Comparison of ENCODE assay signal across 8 mouse cellular contexts in the genomic region with DNA sequence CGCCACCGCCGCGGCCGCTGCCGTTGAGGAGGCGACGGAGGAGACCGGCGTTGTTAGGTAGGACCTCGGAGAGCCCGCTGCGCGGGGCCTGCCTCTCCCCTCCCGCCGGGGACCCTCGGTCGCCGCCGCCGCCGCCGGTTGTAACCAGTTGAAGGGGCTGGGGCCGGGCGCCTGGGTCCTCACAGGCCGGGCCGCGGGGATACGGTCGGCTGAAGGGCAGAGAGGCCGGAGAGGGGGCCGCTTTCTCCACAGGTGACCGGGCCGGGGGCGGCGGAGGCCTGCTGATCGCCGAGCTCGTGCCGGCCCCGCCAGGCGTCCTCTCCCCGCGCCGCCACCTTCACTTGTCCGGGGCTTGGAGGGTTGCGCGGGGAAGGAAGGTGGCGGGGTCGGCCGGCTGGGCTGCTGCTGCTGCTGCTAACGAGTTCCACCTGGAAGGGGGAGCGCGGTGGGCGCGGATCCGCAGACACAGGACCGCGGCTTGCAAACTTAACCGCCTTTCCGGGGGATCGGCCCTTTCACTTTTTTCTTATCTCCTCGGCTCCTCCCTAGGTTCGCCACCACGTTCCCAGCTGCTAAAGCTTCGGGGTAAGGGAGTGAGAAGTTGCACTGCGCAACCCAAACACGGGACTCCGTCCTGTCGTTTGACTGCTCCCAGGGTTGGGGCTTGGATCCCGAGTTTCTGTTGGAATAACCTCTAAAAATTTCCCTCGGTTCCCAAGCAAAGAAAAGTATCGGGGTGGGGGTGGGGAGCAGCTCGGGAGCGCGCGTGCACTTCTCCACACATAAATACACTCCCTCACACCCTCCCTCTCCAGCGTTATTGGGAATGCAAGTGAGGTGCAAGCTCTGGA. TPM values are rescaled to one million over a fixed set of nuclear protein-coding genes. Genes with fewer than 3 reads are reported as not detected.
DNase-seq lines count a peak whose midpoint lies in the region; ATAC-seq and TF ChIP-seq lines count a peak whose summit lies in the region.

No protein-coding gene starts in this region.

- no peak for TF ChIP-seq EP300 in heart, adult 2 months (IDR thresholded peaks at IDR 0.05; ENCODE audit: insufficient read depth, low read depth, low read length)
- TF ChIP-seq EP300 in stomach, postnatal 0 days (optimal IDR thresholded peaks at IDR 0.05): no peak

- H3K4me3 ChIP-seq in heart, adult 2 months: peak overlapping the region; percentile 88
- peak overlapping the region; percentile 95 for H3K4me3 ChIP-seq in limb, embryonic 15.5 days
- H3K4me3 ChIP-seq in midbrain, embryonic 15.5 days: peak overlapping the region; percentile 100
- H3K4me3 ChIP-seq in stomach, postnatal 0 days (ENCODE audit: low read depth, low read length): peak overlapping the region; percentile 92

- no peaks in the 10 kb centered on the region for H3K27me3 ChIP-seq in heart, adult 2 months (ENCODE audit: control insufficient read depth, insufficient read depth, low read length)
- no peaks in the 10 kb centered on the region for H3K27me3 ChIP-seq in limb, embryonic 15.5 days
- H3K27me3 ChIP-seq in midbrain, embryonic 15.5 days (replicated peaks): no peaks in the 10 kb centered on the region
- H3K27me3 ChIP-seq in stomach, postnatal 0 days (ENCODE audit: control insufficient read depth, insufficient read depth, low read length): no peaks in the 10 kb centered on the region

- DNase-seq in 3134 (ENCODE audit: extremely low read depth, insufficient read length, low spot score): peak; percentile 72
- peak; percentile 51 for DNase-seq in T-cell, adult 2 months (ENCODE audit: low spot score)
- peak; percentile 71 for DNase-seq in embryo, embryonic 9.5 days (ENCODE audit: extremely low spot score)
- DNase-seq in heart, adult 2 months: peak; percentile 68 to 80
- peak; percentile 74 for DNase-seq in kidney, adult 18-20 months
- DNase-seq in stomach, postnatal 0 days (ENCODE audit: low spot score): peak; percentile 71

- no peaks in the 10 kb centered on the region; the same call in 1 of the 2 replicates for H3K4me1 ChIP-seq in heart, adult 2 months (ENCODE audit: control insufficient read depth, insufficient read depth, low read length)
- H3K4me1 ChIP-seq in limb, embryonic 15.5 days: 0 out of 2 replicates have a peak, but pooled peaks cover 5% of the 10 kb centered on the region
- peaks cover 15% of the 10 kb centered on the region for H3K4me1 ChIP-seq in midbrain, embryonic 15.5 days
- no peaks in the 10 kb centered on the region for H3K4me1 ChIP-seq in stomach, postnatal 0 days (replicated peaks; ENCODE audit: control insufficient read depth, insufficient read depth)

- TF ChIP-seq POLR2A in heart, adult 2 months (IDR thresholded peaks at IDR 0.05; ENCODE audit: insufficient read depth, low read depth, low read length): no peak

- TF ChIP-seq CTCF in heart, adult 2 months (IDR thresholded peaks at IDR 0.05): no peak
- no peak for TF ChIP-seq CTCF in stomach, postnatal 0 days (IDR thresholded peaks at IDR 0.05; ENCODE audit: low read depth)

- ATAC-seq in limb, embryonic 15.5 days (ENCODE audit: insufficient number of reproducible peaks, low FRiP score, low TSS enrichment, low read depth): no peak
- ATAC-seq in midbrain, embryonic 15.5 days (replicated peaks): peak; percentile 50
- ATAC-seq in stomach, postnatal 0 days (ENCODE audit: low FRiP score, low TSS enrichment): peak; percentile 19; the same call in 1 of the 2 replicates

- WGBS in heart, adult 2 months: under 1% methylated on average over 78 of the region's 78 CpGs
- WGBS in limb, embryonic 15.5 days: under 1% methylated on average over 72 of the region's 78 CpGs
- under 1% methylated on average over 65 of the region's 78 CpGs for WGBS in midbrain, embryonic 15.5 days
- under 1% methylated on average over 40 of the region's 78 CpGs for WGBS in stomach, postnatal 0 days

- peak overlapping the region; percentile 99 for H3K9ac ChIP-seq in heart, adult 2 months (ENCODE audit: low read depth, low read length)
- peak overlapping the region; percentile 96 for H3K9ac ChIP-seq in limb, embryonic 15.5 days
- H3K9ac ChIP-seq in midbrain, embryonic 15.5 days: peak overlapping the region; percentile 77
- peak overlapping the region; percentile 99 for H3K9ac ChIP-seq in stomach, postnatal 0 days (ENCODE audit: low read length)

- 0 out of 2 replicates have a peak, but pooled peaks cover 1% of the 10 kb centered on the region for H3K79me2 ChIP-seq in heart, adult 2 months (replicated peaks; ENCODE audit: control insufficient read depth, insufficient read depth, low read length)

- H3K36me3 ChIP-seq in heart, adult 2 months (ENCODE audit: control insufficient read depth, insufficient read depth, low read length): peaks cover 5% of the 10 kb centered on the region
- H3K36me3 ChIP-seq in limb, embryonic 15.5 days: no peaks in the 10 kb centered on the region
- no peaks in the 10 kb centered on the region for H3K36me3 ChIP-seq in midbrain, embryonic 15.5 days (replicated peaks)
- H3K36me3 ChIP-seq in stomach, postnatal 0 days (ENCODE audit: control insufficient read depth, insufficient read depth, low read length): no peaks in the 10 kb centered on the region

- H3K27ac ChIP-seq in heart, adult 2 months: peak overlapping the region; percentile 97
- H3K27ac ChIP-seq in limb, embryonic 15.5 days: peak overlapping the region; percentile 100
- H3K27ac ChIP-seq in midbrain, embryonic 15.5 days: peak overlapping the region; percentile 100
- peak overlapping the region; percentile 100 for H3K27ac ChIP-seq in stomach, postnatal 0 days (replicated peaks)

- H3K4me2 ChIP-seq in limb, embryonic 15.5 days: peak overlapping the region; percentile 68
- peak overlapping the region; percentile 76 for H3K4me2 ChIP-seq in midbrain, embryonic 15.5 days
- H3K4me2 ChIP-seq in stomach, postnatal 0 days (replicated peaks; ENCODE audit: low read depth): peak overlapping the region; percentile 52

- no peaks in the 10 kb centered on the region for H3K9me3 ChIP-seq in limb, embryonic 15.5 days
- no peaks in the 10 kb centered on the region for H3K9me3 ChIP-seq in midbrain, embryonic 15.5 days
- H3K9me3 ChIP-seq in stomach, postnatal 0 days (ENCODE audit: control insufficient read depth, low read length): no peaks in the 10 kb centered on the region

- intact Hi-C loops in heart, adult 2 months (cut with DNase I): loop anchor here (1.0 to 5.0 kb wide), 3 partner anchors 38 to 212 kb away; no protein-coding TSS in a partner anchor

RNA-seq across cellular contexts. Expression of a gene that starts 0.8 kb away (rescaled TPM):
- total RNA-seq in heart, adult 2 months (2021): 10 to 100 TPM; 72.2 to 81.3 TPM
- polyA plus RNA-seq in heart, adult 2 months (2012; rRNA removed): 7.3 and 17.5 TPM in 2 replicates
- polyA plus RNA-seq in limb, embryonic 15.5 days (2015; fragmentation: Nextera tagmentation; extraction: Ambion mirVana): 41.3 and 42.5 TPM in 2 replicates
- 31.6 and 31.9 TPM in 2 replicates for polyA plus RNA-seq in midbrain, embryonic 15.5 days (2015; fragmentation: Nextera tagmentation; extraction: Ambion mirVana)
- polyA plus RNA-seq in stomach, postnatal 0 days (2015; fragmentation: Nextera tagmentation; extraction: Ambion mirVana): 24.8 and 25.5 TPM in 2 replicates
